In genomic region chrX:144689119-144689858, GRCm38 (mm10) we compare ENCODE assay signal across 8 mouse cellular contexts. TPM values are rescaled to one million over a fixed set of nuclear protein-coding genes. Genes with fewer than 3 reads are reported as not detected.
DNase-seq lines count a peak whose midpoint lies in the region; ATAC-seq and TF ChIP-seq lines count a peak whose summit lies in the region.

No protein-coding gene starts in this region.

- H3K9me3 ChIP-seq in embryonic facial prominence, embryonic 14.5 days (ENCODE audit: control insufficient read depth, low read length) = no peaks in the 10 kb centered on the region
- H3K9me3 ChIP-seq in neural tube, embryonic 13.5 days = no peaks in the 10 kb centered on the region

- H3K4me1 ChIP-seq in embryonic facial prominence, embryonic 14.5 days (ENCODE audit: control insufficient read depth, insufficient read depth, low read length) = no peaks in the 10 kb centered on the region
- H3K4me1 ChIP-seq in neural tube, embryonic 13.5 days (replicated peaks) = peaks cover 7% of the 10 kb centered on the region

- no peak overlapping the region for H3K27ac ChIP-seq in embryonic facial prominence, embryonic 14.5 days (replicated peaks; ENCODE audit: low read depth, low read length)
- no peak overlapping the region for H3K27ac ChIP-seq in neural tube, embryonic 13.5 days (replicated peaks)

- DNase-seq in kidney, adult 18-20 months = peak; percentile 4
- DNase-seq in kidney, adult 8-10 months = no peak
- peak; percentile 19 for DNase-seq in brain, embryonic 14.5 days (ENCODE audit: low read depth)
- DNase-seq in embryonic facial prominence, embryonic 14.5 days (ENCODE audit: low spot score) = no peak
- peak; percentile 0 for DNase-seq in left cerebral cortex, postnatal 4 days
- DNase-seq in gastrocnemius, postnatal 10 days = no peak

- peak overlapping the region; percentile 61 for H3K4me2 ChIP-seq in embryonic facial prominence, embryonic 14.5 days (ENCODE audit: low read depth, low read length)
- H3K4me2 ChIP-seq in neural tube, embryonic 13.5 days = peak overlapping the region; percentile 68

- H3K36me3 ChIP-seq in embryonic facial prominence, embryonic 14.5 days (ENCODE audit: control insufficient read depth, insufficient read depth, low read length) = no peaks in the 10 kb centered on the region
- no peaks in the 10 kb centered on the region for H3K36me3 ChIP-seq in neural tube, embryonic 13.5 days

- TF ChIP-seq POLR2A in brain, embryonic 14.5 days (IDR thresholded peaks at IDR 0.05; ENCODE audit: borderline replicate concordance, extremely low read depth, insufficient read depth, insufficient read length, poor library complexity, severe bottlenecking) = no peak

- peak overlapping the region; percentile 43 for H3K4me3 ChIP-seq in embryonic facial prominence, embryonic 14.5 days (ENCODE audit: low read depth, low read length)
- H3K4me3 ChIP-seq in neural tube, embryonic 13.5 days = peak overlapping the region; percentile 48

- H3K27me3 ChIP-seq in embryonic facial prominence, embryonic 14.5 days (replicated peaks; ENCODE audit: control insufficient read depth, insufficient read depth, low read length) = peaks cover 49% of the 10 kb centered on the region
- H3K27me3 ChIP-seq in neural tube, embryonic 13.5 days = peaks cover 44% of the 10 kb centered on the region

- ATAC-seq in embryonic facial prominence, embryonic 14.5 days (ENCODE audit: low read depth) = peak; percentile 53; the same call in 1 of the 2 replicates
- ATAC-seq in neural tube, embryonic 13.5 days (ENCODE audit: low read depth) = peak; percentile 83
- ATAC-seq in megakaryocyte progenitor cell, adult 5-6 weeks (replicated peaks; ENCODE audit: poor library complexity) = no peak; the same call in 1 of the 2 replicates

- H3K9ac ChIP-seq in embryonic facial prominence, embryonic 14.5 days (ENCODE audit: low read depth, low read length) = peak overlapping the region; percentile 58
- peak overlapping the region; percentile 62 for H3K9ac ChIP-seq in neural tube, embryonic 13.5 days

- intact Hi-C loops in left cerebral cortex, postnatal 4 days (cut with DNase I) = no loop called here

- WGBS in embryonic facial prominence, embryonic 14.5 days = 18% methylated on average over 18 of the region's 21 CpGs
- 19% methylated on average over 21 of the region's 21 CpGs for WGBS in neural tube, embryonic 13.5 days

- TF ChIP-seq CTCF in brain, embryonic 14.5 days (IDR thresholded peaks at IDR 0.05; ENCODE audit: borderline replicate concordance, extremely low read depth, insufficient read depth, insufficient read length) = no peak

RNA-seq across cellular contexts. Expression of gene Rtl4, which starts 0.6 kb away (rescaled TPM):
- 0.49 and 0.56 TPM in 2 replicates for polyA plus RNA-seq in brain, embryonic 14.5 days (2012; rRNA removed)
- polyA plus RNA-seq in embryonic facial prominence, embryonic 14.5 days (2014; fragmentation: Nextera tagmentation; extraction: Ambion mirVana) = 1.6 and 2.8 TPM in 2 replicates
- total RNA-seq in left cerebral cortex, postnatal 4 days (2021) = 1 to 10 TPM; 2.2 to 2.5 TPM
- polyA plus RNA-seq in neural tube, embryonic 13.5 days (2015; fragmentation: Nextera tagmentation; extraction: Ambion mirVana) = 0.80 and 0.81 TPM in 2 replicates
- under 1 TPM; 0.12 to 0.20 TPM for total RNA-seq in gastrocnemius, postnatal 10 days (2021)
- not detected in 2 replicates for total RNA-seq in megakaryocyte progenitor cell, adult 5-6 weeks (2015)
- total RNA-seq in megakaryocyte progenitor cell, adult 5-6 weeks (2017) = not detected in 2 replicates

RNA-seq across cellular contexts. Expression of gene Trpc5, which starts 1.3 kb away (rescaled TPM):
- polyA plus RNA-seq in brain, embryonic 14.5 days (2012; rRNA removed) = 1.1 and 2.7 TPM in 2 replicates
- 0.97 and 0.99 TPM in 2 replicates for polyA plus RNA-seq in embryonic facial prominence, embryonic 14.5 days (2014; fragmentation: Nextera tagmentation; extraction: Ambion mirVana)
- 10 to 100 TPM; 34.6 to 39.9 TPM for total RNA-seq in left cerebral cortex, postnatal 4 days (2021)
- 1.6 and 1.9 TPM in 2 replicates for polyA plus RNA-seq in neural tube, embryonic 13.5 days (2015; fragmentation: Nextera tagmentation; extraction: Ambion mirVana)
- under 1 TPM; 0.07 to 0.14 TPM for total RNA-seq in gastrocnemius, postnatal 10 days (2021)
- total RNA-seq in megakaryocyte progenitor cell, adult 5-6 weeks (2015) = not detected in 2 replicates
- total RNA-seq in megakaryocyte progenitor cell, adult 5-6 weeks (2017) = not detected in 2 replicates

Comparison
In these comparisons a context has a peak if more than half of its experiments do, and no peak if none do; other contexts are left out.
1. DNase-seq: peak in kidney, adult 18-20 months (single experiment), brain, embryonic 14.5 days (single experiment) and left cerebral cortex, postnatal 4 days (single experiment); none in kidney, adult 8-10 months (0 of 2), embryonic facial prominence, embryonic 14.5 days (single experiment) and gastrocnemius, postnatal 10 days (single experiment).
2. RNA of gene Trpc5, which starts 1.3 kb away (total RNA-seq): 34.6 to 39.9 TPM in left cerebral cortex, postnatal 4 days; 0.07 to 0.14 TPM in gastrocnemius, postnatal 10 days and not detected in megakaryocyte progenitor cell, adult 5-6 weeks; every median in the first group is over 10 times any median in the second.